Mouse (Mus musculus) retina, postnatal 1 day (tissue): ENCODE data around the gene Atp9a.

Experiments
- DNase-seq: peaks from one replicate; pipeline ENCODE4 v3.0.0-alpha.2; 2012

Gene Atp9a

DNA sequence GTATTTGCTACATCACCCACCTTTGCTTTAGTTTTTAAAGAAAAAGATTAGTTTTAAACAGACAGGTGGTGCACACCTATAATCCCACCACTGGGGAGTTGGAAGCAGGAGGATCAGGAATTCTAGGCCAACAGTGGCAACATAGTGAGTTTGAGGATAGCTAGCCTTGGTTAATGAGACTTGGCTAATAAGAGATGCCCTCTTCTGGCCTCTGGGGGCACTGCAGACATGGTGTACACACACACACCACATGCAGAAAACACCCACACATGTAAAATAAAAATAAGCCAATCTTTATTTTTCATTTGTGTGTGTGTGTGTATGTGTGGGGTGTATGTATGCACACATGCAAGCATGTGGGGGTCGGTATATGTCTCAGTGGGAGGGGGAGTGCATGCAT lies 3.4 kb downstream of the Atp9a start:
- no peak for DNase-seq

GRCm38 (mm10) chr2:168737878-168738277 lies 4.3 kb downstream of the Atp9a start:
- DNase-seq, result no peak

DNA sequence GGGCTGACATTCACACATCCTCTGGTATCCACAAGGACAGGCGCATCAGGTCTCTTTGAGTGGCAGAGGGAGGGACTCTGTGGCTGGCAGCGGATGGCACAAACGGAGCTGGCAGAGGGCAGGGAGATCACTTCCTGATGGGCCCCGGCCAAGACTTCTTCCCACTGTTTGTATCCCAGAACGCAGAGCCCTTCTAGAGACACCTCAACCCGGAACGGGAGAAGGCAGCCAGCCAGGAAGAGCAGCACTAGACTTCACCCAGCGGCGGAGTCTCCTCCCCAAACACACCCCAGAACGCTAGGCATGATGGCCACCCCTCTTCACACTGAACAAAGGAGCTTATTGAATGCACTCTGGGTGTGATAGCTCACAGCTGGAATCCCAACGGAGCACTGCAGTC lies 8.2 kb downstream of the Atp9a start:
- peak; percentile 41 for DNase-seq

GRCm38 (mm10) chr2:168731258-168731657 lies 11.0 kb downstream of the Atp9a start:
- DNase-seq, result no peak

- no peak for DNase-seq
These were observed 12.5 kb downstream of the Atp9a start for GRCm38 (mm10) chr2:168729736-168730135.

GRCm38 (mm10) chr2:168728045-168728444 lies 14.2 kb downstream of the Atp9a start:
- DNase-seq, result no peak

GRCm38 (mm10) chr2:168726007-168726406 lies 16.2 kb downstream of the Atp9a start:
- peak; percentile 91 for DNase-seq

- no peak for DNase-seq
These were observed 20.9 kb downstream of the Atp9a start for GRCm38 (mm10) chr2:168721313-168721712.

DNA sequence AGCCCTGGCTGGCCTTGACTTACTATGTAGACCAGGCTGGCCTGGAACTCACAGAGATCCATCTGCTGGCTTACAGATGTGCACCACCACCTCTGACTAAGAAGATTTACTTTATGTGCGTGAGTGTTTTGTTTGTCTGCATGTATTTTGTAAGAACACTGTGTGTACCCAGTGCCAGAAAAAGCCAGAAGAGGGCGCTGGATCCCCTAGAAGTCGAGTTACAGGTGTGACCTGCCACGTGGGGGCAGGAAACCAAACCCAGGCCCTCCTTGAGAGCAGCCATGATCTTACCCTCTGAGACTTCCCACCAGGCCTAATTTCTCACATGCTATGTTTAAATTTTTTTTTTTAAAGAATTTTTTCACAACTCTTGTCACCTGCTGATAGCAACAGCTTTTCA lies 22.5 kb downstream of the Atp9a start:
- no peak for DNase-seq

- no peak for DNase-seq
These were observed 23.5 kb downstream of the Atp9a start for GRCm38 (mm10) chr2:168718735-168719134.

- no peak for DNase-seq
These were observed 23.9 kb downstream of the Atp9a start for GRCm38 (mm10) chr2:168718267-168718666.

DNA sequence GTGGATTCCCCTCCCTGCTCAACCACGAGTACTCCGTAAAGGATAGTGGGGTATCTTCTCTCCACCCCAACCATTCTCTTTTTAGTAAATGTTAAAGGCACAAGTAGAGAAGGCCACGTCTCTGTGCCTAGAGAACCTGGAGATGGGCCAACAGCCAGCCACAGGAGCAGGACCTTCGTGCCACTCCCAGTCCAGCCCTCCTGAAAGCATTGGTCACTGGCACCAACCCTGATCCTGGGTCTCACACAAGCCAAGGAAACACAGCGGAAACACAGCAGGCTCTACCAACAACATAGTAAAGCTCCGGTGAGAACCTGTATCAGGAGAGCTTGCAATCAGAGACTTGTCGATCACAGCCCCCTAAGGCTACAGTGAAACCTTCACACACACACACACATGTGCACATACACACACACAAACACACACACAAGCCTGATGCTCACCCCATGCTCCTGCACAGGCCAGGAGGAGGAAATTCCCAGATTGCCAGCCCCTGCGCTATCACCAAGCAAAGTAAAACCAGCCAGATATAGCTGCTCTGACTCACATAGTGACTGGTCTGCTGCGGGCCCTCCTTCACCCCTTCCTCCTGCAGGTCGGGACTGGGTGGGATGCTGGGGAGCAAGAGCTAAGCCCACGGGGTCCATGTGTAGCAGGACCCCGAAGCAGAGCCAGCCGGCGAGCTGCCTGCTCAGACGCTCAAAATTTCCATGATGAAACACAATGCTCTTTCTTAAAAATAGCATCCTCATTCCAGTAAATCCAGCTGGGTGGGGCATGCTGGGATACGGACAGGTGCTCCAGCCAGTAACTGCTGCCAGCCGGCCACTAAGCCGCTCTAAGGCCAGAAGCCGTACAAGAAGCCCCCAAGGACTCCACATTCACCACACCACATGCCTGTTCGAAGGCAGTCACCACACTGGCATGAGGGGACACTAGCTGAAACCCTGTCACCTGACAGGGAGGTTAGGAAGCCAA lies 29.7 kb downstream of the Atp9a start:
- no peak for DNase-seq

DNA sequence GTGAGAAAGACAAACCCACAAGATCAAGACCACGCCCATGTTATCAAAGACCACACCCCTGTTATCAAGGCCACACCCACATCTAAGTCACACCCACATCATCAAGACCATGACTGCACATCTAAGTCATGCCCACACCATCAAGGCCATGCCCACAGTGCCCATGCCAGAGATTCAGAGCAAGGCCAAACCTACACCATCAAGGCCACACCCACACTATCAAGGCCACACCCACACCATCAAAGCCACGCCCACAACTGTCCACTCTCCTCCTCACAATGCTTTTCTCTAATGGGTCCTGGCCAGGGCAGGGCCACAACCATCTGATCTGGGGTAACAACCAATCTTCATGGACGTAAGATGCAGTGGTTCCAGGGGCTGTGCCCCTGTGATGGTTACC lies 31.2 kb downstream of the Atp9a start:
- no peak for DNase-seq

DNA sequence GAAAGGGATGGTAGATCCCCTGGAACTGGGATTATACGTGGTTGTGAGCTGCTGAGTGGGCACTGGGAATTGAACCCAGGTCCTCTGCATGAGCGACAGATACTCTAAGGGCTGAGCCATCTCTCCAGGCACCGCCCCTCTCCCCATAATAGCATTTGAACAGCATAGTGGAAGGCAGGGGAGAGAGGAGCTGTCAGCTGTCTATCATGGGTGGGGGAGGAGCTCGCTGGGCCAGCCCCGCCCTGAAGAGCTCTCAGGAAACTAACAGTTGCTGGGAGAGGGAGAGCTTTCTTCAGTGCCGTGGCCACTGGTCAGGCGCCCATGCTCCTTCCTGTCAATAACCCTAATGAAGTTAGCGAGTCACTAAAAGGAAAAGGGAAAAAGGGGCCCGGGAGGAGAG lies 34.4 kb downstream of the Atp9a start:
- DNase-seq, result no peak

DNA sequence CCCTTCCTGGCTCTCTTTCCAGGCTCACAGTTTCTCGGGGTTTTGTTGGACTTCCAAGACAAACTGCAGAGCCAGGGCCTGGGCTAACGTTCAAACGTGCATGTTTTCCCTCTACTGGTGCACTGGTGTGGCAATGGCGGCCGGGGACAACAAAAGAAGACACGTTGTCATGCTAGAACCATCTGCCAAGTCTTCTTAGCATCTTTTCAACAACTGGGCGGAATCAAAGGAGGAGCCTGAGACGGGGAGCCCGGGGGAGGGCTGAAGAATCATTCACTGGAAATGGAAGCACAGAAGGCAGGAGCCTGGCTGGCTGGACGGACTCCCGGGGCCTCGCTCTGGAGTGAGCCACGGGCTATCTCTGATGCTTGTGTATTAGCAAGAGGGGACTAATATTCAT lies 39.9 kb downstream of the Atp9a start:
- DNase-seq, result peak; percentile 83

GRCm38 (mm10) chr2:168695027-168695403 lies 47.2 kb downstream of the Atp9a start:
- DNase-seq, result no peak

GRCm38 (mm10) chr2:168694379-168695026 lies 47.7 kb downstream of the Atp9a start:
- peak; percentile 93 for DNase-seq

DNA sequence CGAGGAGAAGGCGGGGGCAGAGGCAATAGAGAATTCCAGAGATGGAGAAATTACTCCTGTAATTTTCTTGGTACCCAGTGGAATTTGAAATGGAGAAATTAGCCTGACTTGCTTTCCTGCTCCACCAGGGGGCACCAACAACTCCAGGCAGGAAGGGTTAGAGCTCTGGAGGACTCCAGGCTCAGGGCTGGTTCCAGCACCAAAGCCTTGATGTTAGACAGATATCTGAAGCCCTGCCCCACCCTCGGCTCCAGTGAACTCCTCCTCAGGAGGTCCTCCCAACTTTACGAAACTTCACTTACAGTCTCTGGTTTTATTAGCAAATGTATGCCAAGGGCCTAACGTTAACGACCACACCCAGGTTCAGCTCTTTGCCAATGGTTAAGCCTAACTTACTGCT lies 50.4 kb downstream of the Atp9a start:
- DNase-seq, result peak; percentile 81

DNA sequence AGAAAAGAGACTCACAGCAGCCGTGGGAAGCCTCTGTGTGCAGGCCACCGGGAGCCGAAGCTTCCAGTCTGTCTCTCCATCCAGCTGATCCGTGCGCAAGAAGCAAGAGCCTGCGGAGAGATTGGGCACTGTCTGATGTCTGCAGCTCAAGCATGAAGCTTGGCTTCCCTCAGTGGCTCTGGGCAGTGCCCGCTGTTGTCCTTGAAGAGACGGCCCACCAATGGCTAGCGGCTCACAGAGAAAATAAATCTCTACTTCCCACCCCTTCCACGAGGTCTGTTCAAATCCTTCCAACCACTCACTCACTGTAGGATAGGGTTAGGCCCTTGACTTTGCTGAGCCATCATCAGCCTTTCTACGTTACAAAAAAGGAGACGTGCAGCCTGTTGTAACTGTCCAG lies 54.9 kb downstream of the Atp9a start:
- DNase-seq, result no peak

GRCm38 (mm10) chr2:168685909-168686308 lies 56.3 kb downstream of the Atp9a start:
- no peak for DNase-seq

- no peak for DNase-seq
These were observed 57.5 kb downstream of the Atp9a start for GRCm38 (mm10) chr2:168684695-168685094.

DNA sequence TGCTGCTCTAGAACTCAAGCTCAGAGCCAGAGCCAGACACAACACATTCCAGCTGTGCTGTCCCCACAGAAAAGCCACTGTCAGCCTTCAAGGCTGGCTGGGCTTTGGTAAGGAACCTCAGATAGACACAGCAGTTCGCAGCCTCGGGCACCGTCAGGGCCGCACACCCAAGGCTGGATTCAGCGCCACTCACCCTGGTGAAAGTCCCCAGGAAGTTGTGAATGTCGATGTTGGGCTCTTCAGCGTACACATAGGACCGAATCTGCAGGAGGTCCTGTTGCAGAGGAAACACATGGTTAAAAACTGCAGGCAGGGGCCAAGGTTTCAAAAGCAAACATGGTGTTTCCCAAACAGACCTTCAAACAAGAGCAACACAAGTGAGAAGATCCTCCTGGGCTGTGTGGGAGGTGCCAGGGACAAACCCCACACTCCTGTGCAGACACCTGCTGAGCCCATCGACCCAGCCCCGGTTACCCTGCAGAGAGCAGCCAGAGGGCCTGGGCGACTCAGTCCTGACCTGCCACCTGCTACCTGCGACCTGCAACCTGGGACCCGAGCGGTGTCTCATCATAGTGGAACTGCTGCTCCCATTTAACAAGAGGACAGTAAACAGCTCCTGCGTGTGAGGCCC lies 58.6 kb downstream of the Atp9a start:
- DNase-seq, result no peak

DNA sequence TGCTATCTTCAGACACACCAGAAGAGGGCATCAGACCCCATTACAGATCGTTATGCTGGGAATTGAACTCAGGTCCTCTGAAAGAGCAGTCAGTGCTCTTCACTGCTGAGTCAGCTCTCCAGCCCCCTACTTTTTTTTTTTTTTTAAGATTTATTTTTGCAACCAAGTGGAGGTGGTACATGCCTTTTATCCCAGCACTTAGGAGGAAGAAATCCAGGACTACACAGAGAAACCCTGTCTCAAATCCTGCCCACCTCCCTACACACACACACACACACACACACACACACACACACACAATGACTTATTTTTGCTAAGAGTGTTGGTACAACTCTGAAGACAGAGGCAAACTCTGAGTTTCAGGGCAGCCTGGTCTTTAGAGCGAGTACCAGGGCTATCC lies 59.5 kb downstream of the Atp9a start:
- DNase-seq, result no peak

DNA sequence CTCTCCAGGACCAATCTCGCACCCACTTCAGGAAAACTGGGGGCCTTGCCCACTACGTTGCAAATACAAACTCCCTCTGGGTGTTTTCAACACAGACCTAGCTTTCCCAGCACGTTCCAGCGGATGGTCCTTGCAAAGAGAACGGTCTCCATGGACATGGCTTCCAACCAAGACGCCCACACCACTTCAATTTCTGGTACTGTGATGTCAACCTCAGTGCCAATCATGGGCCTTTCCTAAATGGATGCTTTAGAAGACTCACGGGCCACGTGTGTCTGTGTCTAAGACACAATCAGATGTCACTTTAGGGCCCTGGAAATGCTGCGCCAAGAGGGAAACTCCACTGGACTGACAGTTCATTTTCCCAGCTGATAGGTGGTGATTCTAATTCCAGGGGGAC lies 60.7 kb downstream of the Atp9a start:
- no peak for DNase-seq
